Mouse (Mus musculus) liver, adult 2 months (tissue): ENCODE measurements around the gene Gm45808.

Experiments used
- CTCF ChIP-seq: fragments of 200-500 bp; IDR thresholded peaks from 2 replicates; pipeline ENCODE4 v1.5.1; 2011; ENCODE audit warnings: low read depth, low read length, control low read depth
- POLR2A ChIP-seq: fragments of 200-500 bp; IDR thresholded peaks from 2 replicates; pipeline ENCODE4 v1.6.1; 2011; ENCODE audit warnings: low read length, control low read depth; ENCODE audit not compliant: insufficient read depth; ENCODE audit errors: extremely low read depth

GRCm38 (mm10) chr7:45451344-45451982 is 35.1 kb downstream of the Gm45808 start:
- TF ChIP-seq POLR2A: no peak
- peak; percentile 91 for TF ChIP-seq CTCF
